Mouse (Mus musculus) embryonic facial prominence, embryonic 10.5 days (tissue): ENCODE measurements around the gene Ei24. TPM values are rescaled to one million over a fixed set of nuclear protein-coding genes. Genes with fewer than 3 reads are reported as not detected.

ENCODE experiments used
- DNase-seq: peaks from one replicate; pipeline ENCODE4 v3.0.0-alpha.2; 2017; ENCODE audit warnings: low spot score
- H3K27ac ChIP-seq: fragments of 300-500 bp; sonication (generic); replicated peaks from 2 replicates; pipeline ENCODE4 v1.5.1; 2016; ENCODE audit warnings: mild to moderate bottlenecking
- H3K27me3 ChIP-seq: fragments of 300-500 bp; sonication (generic); replicated peaks from 2 replicates; pipeline ENCODE4 v1.6.1; 2016; ENCODE audit warnings: low read depth, mild to moderate bottlenecking; ENCODE audit not compliant: poor library complexity, severe bottlenecking
- H3K36me3 ChIP-seq: fragments of 300-500 bp; sonication (generic); replicated peaks from 2 replicates; pipeline ENCODE4 v1.6.1; 2016; ENCODE audit warnings: mild to moderate bottlenecking, moderate library complexity
- H3K4me1 ChIP-seq: fragments of 300-500 bp; sonication (generic); 2 replicates; pipeline ENCODE4 v1.6.1; 2016
- H3K4me3 ChIP-seq: fragments of 300-500 bp; sonication (generic); 2 replicates; pipeline ENCODE4 v1.5.1; 2016; ENCODE audit warnings: mild to moderate bottlenecking, moderate library complexity
- H3K9me3 ChIP-seq: fragments of 300-500 bp; sonication (generic); 2 replicates; pipeline ENCODE4 v1.6.1; 2016; ENCODE audit warnings: mild to moderate bottlenecking
- WGBS: fragments of 180-500 bp; shearing (Covaris S2); methylation state at CpG from one replicate; pipeline ENCODE4 v1.1.7; 2016; 5-methylcytosine and 5-hydroxymethylcytosine counted together
- polyA plus RNA-seq: library from polyadenylated mRNA; unstranded; fragments of >200 nt; fragmentation: Nextera tagmentation; extraction: Ambion mirVana; gene quantifications from 2 replicates; pipeline ENCODE4 v1.2.1, GENCODE M21; 2016

Gene Ei24
- 88.4 and 89.9 TPM in 2 replicates for polyA plus RNA-seq

DNA sequence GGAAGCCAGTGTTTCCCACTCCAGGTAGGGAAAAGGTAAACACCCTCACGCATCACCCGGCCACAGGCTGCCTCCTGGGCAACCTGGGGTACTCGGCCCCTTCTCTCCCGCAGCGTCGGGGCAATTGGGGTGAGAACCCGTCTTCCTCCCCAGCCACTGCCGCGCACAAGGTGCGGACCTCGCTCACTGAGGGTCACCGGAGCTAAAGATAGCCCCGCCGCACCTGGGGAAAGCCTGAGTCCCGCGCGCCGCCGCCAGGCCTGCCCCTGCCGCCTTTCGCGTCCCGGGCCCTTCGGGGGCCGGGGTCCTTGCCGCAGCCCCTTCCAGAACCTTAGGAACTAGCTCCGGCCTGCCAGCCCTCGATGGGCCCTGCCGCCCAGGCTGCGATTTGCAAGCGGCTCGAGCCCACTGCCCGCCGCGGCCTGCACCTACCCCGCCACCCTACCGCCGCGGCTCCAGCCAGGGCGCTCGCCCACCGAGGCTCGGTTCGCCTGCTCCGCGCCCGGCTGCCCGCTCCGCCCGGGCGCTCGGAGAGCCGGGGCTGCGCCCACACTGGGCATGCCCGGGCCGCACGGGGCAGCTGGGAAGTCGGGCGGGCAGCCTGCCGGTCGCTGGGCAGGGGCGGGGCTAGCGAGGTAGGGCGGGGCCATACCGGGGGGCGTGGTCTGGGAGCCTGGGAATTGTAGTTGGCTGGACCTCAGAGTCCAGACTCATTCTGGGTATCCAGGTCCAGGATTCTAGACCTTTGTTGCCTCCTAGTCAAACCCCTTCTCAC is at the start of gene Ei24:
Gene Ei24, minus strand, starts transcription at position 613 of the 775 bp plus-strand sequence.
- H3K4me3 ChIP-seq = peak within 1 kb of the TSS; percentile 98
- no peaks in the 10 kb centered on the region for H3K9me3 ChIP-seq
- no peaks in the 10 kb centered on the region for H3K27me3 ChIP-seq
- DNase-seq = peak; percentile 95
- WGBS = under 1% methylated on average over 66 of the region's 66 CpGs
- peak within 1 kb of the TSS; percentile 93 for H3K27ac ChIP-seq
- H3K36me3 ChIP-seq = peaks cover 8% of the 10 kb centered on the region
- peaks cover 13% of the 10 kb centered on the region for H3K4me1 ChIP-seq

DNA sequence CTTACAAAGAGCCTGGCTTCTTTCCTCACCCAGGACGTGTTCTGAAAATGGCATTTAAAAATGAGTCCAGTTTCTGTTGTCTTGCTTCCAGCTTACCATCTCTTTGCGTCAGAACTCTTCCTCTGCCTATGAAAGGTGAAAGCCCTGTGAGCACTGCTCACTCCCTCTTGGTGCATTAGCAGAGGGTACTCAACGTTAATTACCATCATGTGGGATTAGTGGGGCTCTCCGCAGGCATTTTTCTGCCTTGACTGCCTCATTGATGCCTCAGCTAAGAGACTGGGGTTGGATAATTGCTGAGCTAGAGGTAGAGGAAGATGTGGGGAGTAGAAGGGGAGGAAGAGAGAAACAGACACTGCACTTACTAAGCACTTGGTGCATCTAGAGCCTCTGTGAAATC is 49.2 kb upstream of the Ei24 start:
- no peaks in the 10 kb centered on the region for H3K9me3 ChIP-seq
- H3K27me3 ChIP-seq = no peaks in the 10 kb centered on the region
- 0 out of 2 replicates have a peak, but pooled peaks cover 3% of the 10 kb centered on the region for H3K4me1 ChIP-seq
- 31% methylated on average over 4 of the region's 4 CpGs for WGBS
- H3K36me3 ChIP-seq = peaks cover 48% of the 10 kb centered on the region
- no peak for DNase-seq
- no peak overlapping the region for H3K4me3 ChIP-seq
- H3K27ac ChIP-seq = no peak overlapping the region

- no peak for DNase-seq
- H3K27me3 ChIP-seq = peaks cover 17% of the 10 kb centered on the region
- H3K9me3 ChIP-seq = no peaks in the 10 kb centered on the region
- peaks cover 15% of the 10 kb centered on the region for H3K36me3 ChIP-seq
- peak overlapping the region; percentile 70 for H3K4me3 ChIP-seq
- peak overlapping the region; percentile 85 for H3K27ac ChIP-seq
- WGBS = 44% methylated on average over 3 of the region's 3 CpGs
- peaks cover 24% of the 10 kb centered on the region for H3K4me1 ChIP-seq
Measured at GRCm38 (mm10) chr9:36833914-36834313, 36.7 kb upstream of the Ei24 start.

DNA sequence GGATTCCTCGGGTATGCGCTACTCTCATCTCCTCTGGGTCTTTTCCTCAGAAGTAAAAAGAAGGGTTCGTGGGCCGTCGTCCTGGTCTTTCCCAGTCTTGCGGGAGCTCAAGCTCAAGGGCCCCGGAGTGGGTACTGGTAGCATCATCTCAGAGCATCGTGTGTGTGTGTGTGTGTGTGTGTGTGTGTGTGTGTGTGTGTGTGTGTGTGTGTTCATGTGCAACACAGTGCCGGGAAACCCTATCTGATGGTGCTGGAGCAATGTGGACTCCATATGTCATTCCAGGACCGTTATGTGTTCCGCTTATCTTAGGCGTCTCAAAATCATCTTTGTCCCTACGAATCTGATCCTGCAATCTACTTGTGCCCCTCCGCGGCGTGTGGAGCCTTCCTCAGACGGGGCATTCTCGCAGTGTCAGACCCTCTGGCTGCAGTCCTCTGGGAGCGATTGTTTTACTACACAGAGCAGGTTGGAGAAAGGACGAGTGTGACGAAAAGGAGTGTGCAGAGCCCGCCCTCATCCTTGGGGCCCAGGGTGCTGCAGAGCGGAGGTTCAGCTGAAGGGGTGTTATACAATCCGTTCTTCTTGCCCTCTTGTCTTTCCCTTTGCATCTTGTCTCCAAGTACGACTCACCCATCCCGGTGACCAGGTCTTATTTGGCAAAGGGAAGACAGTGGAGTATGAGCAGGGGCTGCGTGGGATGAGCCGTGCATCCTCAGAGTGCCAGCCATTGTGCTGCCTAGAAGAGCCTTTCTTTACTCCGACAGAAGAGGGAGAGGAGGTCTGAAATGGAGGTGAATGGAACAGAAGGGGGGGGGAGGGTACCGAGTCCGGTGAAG is 36.1 kb upstream of the Ei24 start:
- Histone ChIP-seq H3K36me3 (peaks cover 15% of the 10 kb centered on the region), H3K27me3 (peaks cover 17% of the 10 kb centered on the region), H3K4me1 (peaks cover 24% of the 10 kb centered on the region), H3K9me3 (no peaks in the 10 kb centered on the region), H3K4me3 (peak overlapping the region; percentile 70), H3K27ac (peak overlapping the region; percentile 85)
- WGBS = 1% methylated on average over 31 of the region's 31 CpGs
- peak; percentile 51 for DNase-seq

DNA sequence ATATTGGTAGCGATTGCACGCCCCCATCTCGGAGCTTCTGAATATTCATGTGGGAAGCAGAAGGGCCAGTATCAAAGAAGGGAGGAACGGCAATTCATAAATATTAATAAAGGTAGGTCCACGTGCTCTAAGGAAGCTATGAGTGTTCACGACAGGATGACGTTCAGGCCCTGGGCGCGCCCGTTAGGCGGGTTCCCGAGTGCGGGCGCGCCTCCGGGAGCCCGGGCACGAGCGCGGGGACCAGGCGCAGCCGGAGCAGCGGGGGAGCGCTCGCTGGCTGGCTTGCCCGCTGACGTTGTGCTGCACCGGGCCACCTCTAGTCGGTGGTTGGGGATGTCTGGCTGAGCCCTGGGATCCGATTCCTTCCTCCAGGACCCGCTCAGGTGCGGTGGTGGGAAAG is 35.3 kb upstream of the Ei24 start:
- H3K9me3 ChIP-seq = no peaks in the 10 kb centered on the region
- H3K4me3 ChIP-seq = peak overlapping the region; percentile 70
- peak overlapping the region; percentile 85 for H3K27ac ChIP-seq
- H3K27me3 ChIP-seq = peaks cover 17% of the 10 kb centered on the region
- WGBS = under 1% methylated on average over 32 of the region's 32 CpGs
- DNase-seq = peak; percentile 88
- H3K36me3 ChIP-seq = peaks cover 15% of the 10 kb centered on the region
- H3K4me1 ChIP-seq = peaks cover 24% of the 10 kb centered on the region

GRCm38 (mm10) chr9:36831401-36831800 is 34.2 kb upstream of the Ei24 start:
- Histone ChIP-seq H3K4me3 (no peak overlapping the region), H3K9me3 (no peaks in the 10 kb centered on the region), H3K36me3 (peaks cover 9% of the 10 kb centered on the region), H3K27me3 (peaks cover 17% of the 10 kb centered on the region), H3K4me1 (peaks cover 24% of the 10 kb centered on the region), H3K27ac (no peak overlapping the region)
- DNase-seq = no peak
- 77% methylated on average over 6 of the region's 6 CpGs for WGBS

DNA sequence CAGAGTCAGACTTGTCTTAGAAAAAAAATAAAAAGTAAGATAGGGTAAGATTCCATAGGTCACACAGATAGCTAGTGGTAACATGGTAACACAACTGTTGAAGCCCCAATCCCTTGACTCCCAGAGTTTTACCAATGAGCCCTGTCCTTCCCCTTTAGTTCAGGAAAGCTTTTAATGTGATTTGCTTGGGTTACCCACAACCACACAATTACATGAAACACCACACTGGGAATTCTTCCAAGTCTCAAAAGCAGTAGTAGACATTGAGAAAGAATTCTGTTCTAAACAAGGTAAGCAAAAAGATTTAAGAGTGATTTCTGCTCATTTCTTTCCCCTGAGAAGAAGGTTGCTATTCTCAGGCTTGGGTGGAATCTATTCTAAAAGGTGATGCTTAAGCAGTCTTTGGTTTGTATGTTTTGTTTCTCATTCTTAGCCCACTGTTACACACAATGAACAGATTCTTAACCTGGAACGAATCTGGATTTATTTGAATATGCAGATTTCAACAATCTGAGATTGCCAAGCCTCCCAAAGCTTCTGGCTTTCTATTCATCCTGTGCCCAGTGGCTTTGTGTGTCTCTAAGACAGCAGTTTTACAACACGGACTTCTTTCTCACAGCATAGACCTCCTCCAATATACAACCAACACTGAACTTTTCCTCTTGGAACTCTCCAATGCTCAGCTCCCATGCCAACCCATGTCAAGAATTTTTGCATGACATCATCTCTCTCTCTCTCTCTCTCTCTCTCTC is 29.6 kb upstream of the Ei24 start:
- H3K27ac ChIP-seq = no peak overlapping the region
- H3K4me1 ChIP-seq = peaks cover 15% of the 10 kb centered on the region
- H3K4me3 ChIP-seq = no peak overlapping the region
- H3K36me3 ChIP-seq = no peaks in the 10 kb centered on the region
- 61% methylated on average over 2 of the region's 2 CpGs for WGBS
- no peaks in the 10 kb centered on the region for H3K27me3 ChIP-seq
- no peaks in the 10 kb centered on the region for H3K9me3 ChIP-seq
- DNase-seq = no peak

GRCm38 (mm10) chr9:36822024-36822423 is 24.8 kb upstream of the Ei24 start:
- WGBS = 28% methylated on average over 2 of the region's 2 CpGs
- Histone ChIP-seq H3K4me1 (peaks cover 23% of the 10 kb centered on the region), H3K9me3 (no peaks in the 10 kb centered on the region), H3K27me3 (no peaks in the 10 kb centered on the region), H3K27ac (peak overlapping the region; percentile 86), H3K4me3 (peak overlapping the region; percentile 44), H3K36me3 (no peaks in the 10 kb centered on the region)
- no peak for DNase-seq

DNA sequence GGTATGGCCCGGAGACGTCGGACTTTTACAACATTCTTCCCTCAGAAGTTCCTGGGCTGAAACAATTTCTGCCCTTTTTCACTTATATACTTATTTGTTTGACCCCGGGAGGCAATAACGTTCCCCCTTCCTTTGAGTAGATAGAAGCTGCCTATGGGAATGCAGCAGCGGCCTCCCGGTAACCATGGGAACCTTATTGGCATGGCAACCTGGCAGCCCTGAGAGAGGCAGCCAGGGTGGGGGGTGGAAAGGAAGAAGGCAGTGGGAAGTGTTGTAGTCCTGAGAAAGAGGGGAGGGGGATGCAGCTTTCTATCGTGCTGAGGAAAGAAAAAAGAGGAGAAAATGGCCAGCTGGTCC is 24.4 kb upstream of the Ei24 start, which contains the start of gene Fez1:
Gene Fez1, plus strand, starts transcription at position 221 of the 357 bp plus-strand sequence.
- H3K36me3 ChIP-seq = no peaks in the 10 kb centered on the region
- H3K27ac ChIP-seq = peak within 1 kb of the TSS; percentile 86
- no peaks in the 10 kb centered on the region for H3K9me3 ChIP-seq
- peak within 1 kb of the TSS; percentile 44 for H3K4me3 ChIP-seq
- H3K27me3 ChIP-seq = no peaks in the 10 kb centered on the region
- peak; percentile 92 for DNase-seq
- H3K4me1 ChIP-seq = peaks cover 23% of the 10 kb centered on the region
- 2% methylated on average over 8 of the region's 8 CpGs for WGBS

DNA sequence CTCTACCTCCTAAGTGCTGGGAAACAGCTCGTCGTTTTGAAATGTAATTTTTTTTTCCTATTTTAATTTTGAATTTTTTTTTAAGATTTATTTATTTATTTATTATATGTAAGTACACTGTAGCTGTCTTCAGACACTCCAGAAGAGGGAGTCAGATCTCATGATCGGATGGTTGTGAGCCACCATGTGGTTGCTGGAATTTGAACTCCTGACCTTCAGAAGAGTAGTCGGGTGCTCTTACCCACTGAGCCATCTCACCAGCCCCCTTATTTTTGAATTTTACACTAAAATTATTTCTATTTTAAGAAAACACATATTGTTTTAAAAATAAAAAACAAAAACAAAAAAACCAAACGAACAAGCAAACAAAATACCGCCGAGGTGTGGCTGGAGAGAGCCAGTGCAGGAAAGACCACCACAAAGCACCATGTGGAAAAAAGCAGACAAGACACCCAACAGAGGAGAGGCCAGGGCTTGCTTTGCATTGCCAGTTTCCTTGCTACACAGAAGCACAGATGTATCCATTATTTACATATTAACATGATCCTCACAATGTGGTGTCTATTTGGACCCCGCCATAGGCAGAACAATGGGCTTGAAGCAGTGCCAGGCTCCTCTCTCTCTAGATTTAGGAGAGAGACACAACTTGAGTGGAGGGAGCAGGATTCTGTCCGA is 23.9 kb upstream of the Ei24 start:
- peak overlapping the region; percentile 44 for H3K4me3 ChIP-seq
- WGBS = 37% methylated on average over 9 of the region's 9 CpGs
- H3K27me3 ChIP-seq = no peaks in the 10 kb centered on the region
- H3K27ac ChIP-seq = peak overlapping the region; percentile 86
- no peaks in the 10 kb centered on the region for H3K36me3 ChIP-seq
- peaks cover 23% of the 10 kb centered on the region for H3K4me1 ChIP-seq
- no peaks in the 10 kb centered on the region for H3K9me3 ChIP-seq
- DNase-seq = no peak

DNA sequence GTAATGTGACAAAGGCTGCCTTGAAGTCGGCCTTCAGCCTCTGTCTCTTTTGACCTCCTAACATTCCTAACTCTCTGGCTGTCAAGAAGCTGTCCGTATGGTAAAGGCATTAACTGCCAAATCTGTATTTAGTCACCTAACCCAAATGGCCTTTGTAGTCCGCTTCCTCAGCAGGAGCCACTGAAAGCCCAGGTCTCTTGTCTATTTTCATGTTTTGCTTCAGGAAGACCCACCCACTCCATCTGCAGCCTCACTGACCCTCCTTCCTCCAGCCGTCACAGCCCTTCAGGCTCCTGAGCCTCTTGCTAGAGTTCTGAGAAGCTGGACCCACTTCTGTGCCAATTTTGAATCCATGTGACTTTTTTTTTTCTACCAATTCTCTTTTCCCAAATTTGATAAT is 21.7 kb upstream of the Ei24 start:
- Histone ChIP-seq H3K4me1 (peaks cover 23% of the 10 kb centered on the region), H3K27ac (no peak overlapping the region)
- no peak for DNase-seq

GRCm38 (mm10) chr9:36814486-36814885 is 17.3 kb upstream of the Ei24 start:
- Histone ChIP-seq H3K4me3 (no peak overlapping the region), H3K27me3 (no peaks in the 10 kb centered on the region), H3K27ac (no peak overlapping the region), H3K9me3 (no peaks in the 10 kb centered on the region), H3K36me3 (no peaks in the 10 kb centered on the region), H3K4me1 (0 out of 2 replicates have a peak, but pooled peaks cover 3% of the 10 kb centered on the region)
- no peak for DNase-seq
- 74% methylated on average over 2 of the region's 3 CpGs for WGBS

More for the DNA sequence above, 21.7 kb upstream of the Ei24 start:
- H3K36me3 ChIP-seq = no peaks in the 10 kb centered on the region
- no peaks in the 10 kb centered on the region for H3K27me3 ChIP-seq
- H3K9me3 ChIP-seq = no peaks in the 10 kb centered on the region
- 57% methylated on average over 4 of the region's 4 CpGs for WGBS
- no peak overlapping the region for H3K4me3 ChIP-seq
